Mouse (Mus musculus) midbrain, embryonic 16.5 days (tissue): ENCODE measurements around the gene Eno2. TPM values are rescaled to one million over a fixed set of nuclear protein-coding genes. Genes with fewer than 3 reads are reported as not detected.

Experiments used
- ATAC-seq: fragments of 200-750 bp; cut with Nextera tagmentation; 2 replicates; pipeline ENCODE4 v1.8.0; 2017; ENCODE audit warnings: moderate TSS enrichment
- H3K27ac ChIP-seq: fragments of 300-500 bp; sonication (generic); 2 replicates; pipeline ENCODE4 v1.5.1; 2014; ENCODE audit warnings: mild to moderate bottlenecking, low read length, mixed read lengths
- H3K27me3 ChIP-seq: fragments of 300-500 bp; sonication (generic); 2 replicates; pipeline ENCODE4 v1.6.1; 2014; ENCODE audit warnings: low read depth, low read length, mixed read lengths; ENCODE audit not compliant: control insufficient read depth, insufficient read depth
- H3K36me3 ChIP-seq: fragments of 300-500 bp; sonication (generic); 2 replicates; pipeline ENCODE4 v1.6.1; 2014; ENCODE audit warnings: mild to moderate bottlenecking, low read length, moderate library complexity, mixed read lengths; ENCODE audit not compliant: control insufficient read depth, insufficient read depth
- H3K4me1 ChIP-seq: fragments of 300-500 bp; sonication (generic); 2 replicates; pipeline ENCODE4 v1.6.1; 2014; ENCODE audit warnings: mild to moderate bottlenecking, low read length, mixed read lengths; ENCODE audit not compliant: control insufficient read depth, insufficient read depth
- H3K4me2 ChIP-seq: fragments of 300-500 bp; sonication (generic); 2 replicates; pipeline ENCODE4 v1.6.1; 2014; ENCODE audit warnings: mild to moderate bottlenecking, low read length, mixed read lengths
- H3K4me3 ChIP-seq: fragments of 300-500 bp; sonication (generic); 2 replicates; pipeline ENCODE4 v1.5.1; 2014; ENCODE audit warnings: low read depth, mild to moderate bottlenecking, low read length, moderate library complexity, mixed read lengths
- H3K9ac ChIP-seq: fragments of 300-500 bp; sonication (generic); 2 replicates; pipeline ENCODE4 v1.6.1; 2014; ENCODE audit warnings: low read depth, low read length, mixed read lengths
- H3K9me3 ChIP-seq: fragments of 300-500 bp; sonication (generic); replicated peaks from 2 replicates; pipeline ENCODE4 v1.6.1; 2014; ENCODE audit warnings: mild to moderate bottlenecking, low read length, mixed read lengths; ENCODE audit not compliant: control insufficient read depth, poor library complexity, severe bottlenecking
- WGBS: fragments of 180-500 bp; shearing (Covaris S2); extraction: QIAGEN DNeasy Blood & Tissue Kit; methylation state at CpG from one replicate; pipeline ENCODE4 v1.1.7; 2014; 5-methylcytosine and 5-hydroxymethylcytosine counted together
- polyA plus RNA-seq: library from polyadenylated mRNA; unstranded; fragments of >200 nt; fragmentation: Nextera tagmentation; extraction: Ambion mirVana; gene quantifications from 2 replicates; pipeline ENCODE4 v1.2.1, GENCODE M21; 2015

The Eno2 gene
- polyA plus RNA-seq: 94.4 and 138 TPM in 2 replicates

GRCm38 (mm10) chr6:124769101-124769765 is at the start of gene Eno2:
TSS of gene Eno2 (minus strand) at chr6:124769673.
- WGBS: under 1% methylated on average over 51 of the region's 54 CpGs
- peak; percentile 86 for ATAC-seq
- H3K9me3 ChIP-seq: no peaks in the 10 kb centered on the region
- peak within 1 kb of the TSS; percentile 68 for H3K4me3 ChIP-seq
- H3K4me2 ChIP-seq: peak within 1 kb of the TSS; percentile 77
- no peaks in the 10 kb centered on the region for H3K27me3 ChIP-seq
- peak within 1 kb of the TSS; percentile 84 for H3K9ac ChIP-seq
- H3K36me3 ChIP-seq: no peaks in the 10 kb centered on the region
- H3K27ac ChIP-seq: peak within 1 kb of the TSS; percentile 77
- peaks cover 18% of the 10 kb centered on the region for H3K4me1 ChIP-seq

- Histone ChIP-seq H3K4me3 (no peak overlapping the region), H3K9me3 (no peaks in the 10 kb centered on the region), H3K36me3 (peaks cover 53% of the 10 kb centered on the region), H3K27ac (no peak overlapping the region), H3K27me3 (no peaks in the 10 kb centered on the region), H3K4me2 (no peak overlapping the region), H3K9ac (no peak overlapping the region), H3K4me1 (peaks cover 8% of the 10 kb centered on the region; the same call in 1 of the 2 replicates)
- WGBS: 97% methylated on average over 8 of the region's 8 CpGs
- no peak for ATAC-seq
Observed at GRCm38 (mm10) chr6:124817971-124818370, 48.5 kb upstream of the Eno2 start.

DNA sequence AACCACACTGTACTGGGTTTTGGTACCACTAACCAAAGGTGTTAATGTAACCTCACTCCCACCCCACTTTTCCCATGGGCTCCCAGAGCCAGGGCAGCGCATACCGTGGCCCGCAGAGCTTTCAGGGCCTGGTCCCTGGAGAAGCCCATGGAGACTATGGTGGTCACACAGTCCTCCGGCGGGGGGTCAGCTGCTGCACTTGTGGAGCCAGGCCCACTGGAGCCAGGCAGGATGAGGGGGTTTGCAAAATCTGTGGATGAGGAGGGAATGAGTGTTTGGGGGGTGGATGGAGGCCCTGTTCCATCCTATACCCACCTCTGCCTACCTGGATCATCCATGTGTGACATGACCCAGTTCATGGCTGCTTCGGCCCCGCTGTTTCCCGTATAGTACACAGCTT is 48.1 kb upstream of the Eno2 start:
- H3K27ac ChIP-seq: no peak overlapping the region
- H3K9ac ChIP-seq: no peak overlapping the region
- peaks cover 10% of the 10 kb centered on the region for H3K4me1 ChIP-seq
- ATAC-seq: no peak
- H3K9me3 ChIP-seq: no peaks in the 10 kb centered on the region
- peaks cover 49% of the 10 kb centered on the region for H3K36me3 ChIP-seq
- no peak overlapping the region for H3K4me3 ChIP-seq
- H3K4me2 ChIP-seq: no peak overlapping the region
- no peaks in the 10 kb centered on the region for H3K27me3 ChIP-seq
- 94% methylated on average over 8 of the region's 8 CpGs for WGBS

DNA sequence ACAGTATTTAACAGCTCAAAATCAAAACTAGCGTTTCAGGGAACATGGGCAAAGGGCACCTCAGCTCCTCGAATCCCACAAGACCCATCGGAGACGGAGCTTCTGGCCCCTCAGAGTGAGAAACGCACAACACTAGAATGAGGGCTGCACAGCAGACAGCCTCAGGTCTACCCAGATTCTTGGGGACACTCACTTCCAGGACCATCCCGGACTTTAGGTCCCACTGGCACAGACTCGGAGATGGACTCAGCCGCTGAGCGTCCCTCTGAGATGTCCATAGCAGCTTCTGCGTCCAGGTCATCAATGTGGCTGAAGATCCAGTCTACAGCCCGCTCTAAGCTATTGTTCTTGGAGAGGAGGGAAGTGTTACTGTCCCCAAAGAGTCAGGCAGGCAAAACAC is 47.7 kb upstream of the Eno2 start:
- H3K27ac ChIP-seq: no peak overlapping the region
- no peaks in the 10 kb centered on the region for H3K9me3 ChIP-seq
- H3K4me3 ChIP-seq: no peak overlapping the region
- peaks cover 45% of the 10 kb centered on the region for H3K36me3 ChIP-seq
- ATAC-seq: no peak
- no peaks in the 10 kb centered on the region for H3K27me3 ChIP-seq
- no peak overlapping the region for H3K9ac ChIP-seq
- peaks cover 14% of the 10 kb centered on the region for H3K4me1 ChIP-seq
- WGBS: 95% methylated on average over 11 of the region's 11 CpGs
- no peak overlapping the region for H3K4me2 ChIP-seq

- no peak overlapping the region for H3K4me3 ChIP-seq
- peaks cover 44% of the 10 kb centered on the region for H3K36me3 ChIP-seq
- peaks cover 17% of the 10 kb centered on the region for H3K4me1 ChIP-seq
- no peaks in the 10 kb centered on the region for H3K27me3 ChIP-seq
- ATAC-seq: no peak
- WGBS: 93% methylated on average over 4 of the region's 4 CpGs
- H3K27ac ChIP-seq: no peak overlapping the region
- no peaks in the 10 kb centered on the region for H3K9me3 ChIP-seq
- no peak overlapping the region for H3K4me2 ChIP-seq
- no peak overlapping the region for H3K9ac ChIP-seq
Observed at GRCm38 (mm10) chr6:124816611-124817010, 47.1 kb upstream of the Eno2 start.

DNA sequence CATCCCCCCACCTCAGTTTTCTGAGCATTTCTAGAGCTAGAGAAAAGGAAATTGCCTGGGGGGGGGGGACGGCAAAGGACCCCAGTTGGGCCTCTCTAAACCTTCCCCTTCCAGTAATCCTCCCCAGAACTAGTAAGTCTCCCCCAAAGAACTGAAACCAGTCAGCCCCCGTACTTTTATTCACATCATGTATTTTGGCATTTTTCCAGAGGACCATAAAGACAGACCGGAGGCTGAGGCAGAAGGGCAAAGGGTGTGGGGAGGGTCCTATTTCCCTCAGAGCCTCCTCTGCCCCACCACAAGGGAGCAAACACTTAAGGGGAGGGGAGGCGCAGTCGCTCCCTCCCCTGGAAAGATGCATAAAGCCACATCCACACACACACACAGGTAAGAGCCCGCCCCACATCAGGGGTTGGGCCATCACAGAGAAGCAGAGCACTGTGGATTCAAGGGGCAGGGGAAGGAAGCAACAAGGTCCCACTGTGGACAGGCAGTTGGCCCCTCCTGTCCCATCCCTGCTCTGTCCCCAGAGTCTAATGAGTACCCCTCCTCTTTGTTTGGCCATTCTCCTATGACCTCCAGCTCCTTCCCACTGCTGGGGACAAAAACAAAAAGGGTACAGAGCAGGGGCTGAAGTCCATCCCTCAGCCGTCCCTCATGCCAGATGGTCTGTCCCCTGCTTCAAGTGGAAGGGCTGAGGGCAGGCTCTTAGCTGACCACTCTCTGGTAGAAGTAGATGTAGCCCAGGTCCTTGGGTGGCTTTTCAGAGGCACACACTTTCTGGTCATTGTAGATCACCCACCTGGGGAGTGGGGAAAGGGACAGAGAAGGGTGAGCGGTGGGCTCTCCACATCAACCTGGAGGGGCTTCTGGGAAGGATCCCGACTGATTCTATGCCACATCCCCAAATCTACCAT is 45.6 kb upstream of the Eno2 start:
- 71% methylated on average over 9 of the region's 9 CpGs for WGBS
- no peaks in the 10 kb centered on the region for H3K9me3 ChIP-seq
- H3K4me2 ChIP-seq: no peak overlapping the region
- H3K27ac ChIP-seq: no peak overlapping the region
- H3K36me3 ChIP-seq: peaks cover 35% of the 10 kb centered on the region
- no peak overlapping the region for H3K4me3 ChIP-seq
- ATAC-seq: no peak
- no peaks in the 10 kb centered on the region for H3K27me3 ChIP-seq
- H3K4me1 ChIP-seq: peaks cover 19% of the 10 kb centered on the region
- no peak overlapping the region; the same call in 1 of the 2 replicates for H3K9ac ChIP-seq

DNA sequence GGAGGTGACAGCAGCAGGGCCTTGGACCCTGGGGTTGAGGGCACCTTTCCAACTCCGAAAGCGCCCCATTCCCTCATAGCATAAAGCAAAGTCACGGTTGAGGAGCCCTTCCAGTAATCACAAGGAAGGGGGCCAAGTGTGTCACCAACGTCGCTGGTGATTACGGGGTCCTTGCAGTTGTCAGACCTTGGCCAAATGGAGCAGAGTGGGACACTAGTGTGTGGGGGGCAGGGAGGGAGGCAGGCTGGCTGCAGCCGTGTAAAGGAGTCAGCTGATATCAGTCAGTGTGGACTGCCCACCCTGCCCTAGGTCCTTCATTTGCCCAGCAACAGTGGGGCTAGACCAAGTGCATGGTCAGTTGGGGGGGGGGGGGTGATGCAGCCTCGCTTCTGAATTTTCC is 45.0 kb upstream of the Eno2 start:
- peaks cover 28% of the 10 kb centered on the region for H3K36me3 ChIP-seq
- H3K9me3 ChIP-seq: no peaks in the 10 kb centered on the region
- H3K27ac ChIP-seq: no peak overlapping the region
- peak overlapping the region; percentile 69 for H3K4me2 ChIP-seq
- ATAC-seq: peak; percentile 25; the same call in 1 of the 2 replicates
- H3K4me1 ChIP-seq: peaks cover 26% of the 10 kb centered on the region
- no peak overlapping the region for H3K9ac ChIP-seq
- no peaks in the 10 kb centered on the region for H3K27me3 ChIP-seq
- 32% methylated on average over 7 of the region's 8 CpGs for WGBS
- H3K4me3 ChIP-seq: peak overlapping the region; percentile 55

DNA sequence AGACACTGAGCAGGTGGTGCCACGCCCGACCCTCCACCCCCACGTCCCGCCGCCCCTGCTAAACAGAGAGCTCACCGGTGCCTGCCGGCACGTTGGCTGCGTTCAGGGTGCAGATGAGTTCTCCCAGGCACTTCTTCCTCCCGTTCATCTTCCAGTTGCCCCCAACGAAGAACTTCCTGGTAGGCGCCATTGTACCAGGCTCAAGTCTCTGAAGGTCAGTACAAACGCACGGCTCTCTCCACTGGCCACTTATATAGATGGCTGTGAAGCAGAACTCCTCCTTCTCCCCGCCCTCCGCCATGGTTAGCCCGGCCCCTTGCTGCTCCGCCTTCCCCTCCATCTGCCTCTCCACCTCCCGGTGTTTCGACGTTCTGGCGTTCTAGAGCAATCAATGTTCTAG is 44.5 kb upstream of the Eno2 start, which contains the start of gene Tpi1:
TSS of gene Tpi1 (minus strand) at position 364 of the 400 bp plus-strand sequence.
- Histone ChIP-seq H3K4me3 (peak within 1 kb of the TSS; percentile 55), H3K9ac (peak within 1 kb of the TSS; percentile 75), H3K27me3 (no peaks in the 10 kb centered on the region), H3K4me2 (peak within 1 kb of the TSS; percentile 69), H3K36me3 (peaks cover 23% of the 10 kb centered on the region), H3K4me1 (peaks cover 30% of the 10 kb centered on the region), H3K9me3 (no peaks in the 10 kb centered on the region), H3K27ac (peak within 1 kb of the TSS; percentile 86)
- WGBS: 0% methylated on average over 22 of the region's 22 CpGs
- peak; percentile 89 for ATAC-seq

- ATAC-seq: peak; percentile 87
Observed at GRCm38 (mm10) chr6:124813496-124813895, 44.0 kb upstream of the Eno2 start.

More at GRCm38 (mm10) chr6:124813496-124813895, 44.0 kb upstream of the Eno2 start:
- WGBS: 0% methylated on average over 18 of the region's 18 CpGs
- Histone ChIP-seq H3K4me2 (peak overlapping the region; percentile 69), H3K9ac (peak overlapping the region; percentile 75), H3K27ac (peak overlapping the region; percentile 86), H3K4me1 (peaks cover 35% of the 10 kb centered on the region), H3K4me3 (peak overlapping the region; percentile 55), H3K9me3 (no peaks in the 10 kb centered on the region), H3K36me3 (peaks cover 19% of the 10 kb centered on the region), H3K27me3 (no peaks in the 10 kb centered on the region)
